Comparison of ENCODE assay signal across 28 mouse cellular contexts in genomic region chr4:32674025-32674424, GRCm38 (mm10).
"Had no signal": no experiment of that assay in that cellular context is flagged by ENCODE, and none has a peak within 500 bp of the region (broad histone marks: within the 10 kb centered on the region; RNA-seq: fewer than 3 reads in every experiment).

No protein-coding gene starts in this region.

- H3K4me3 ChIP-seq: embryonic facial prominence, embryonic 10.5 days; embryonic facial prominence, embryonic 12.5 days; embryonic facial prominence, embryonic 13.5 days; embryonic facial prominence, embryonic 15.5 days; erythroblast, embryonic 14.5 days; forebrain, embryonic 10.5 days; forebrain, embryonic 12.5 days; forebrain, embryonic 13.5 days; forebrain, embryonic 15.5 days; gastrocnemius, adult 2 months; heart, adult 2 months; heart, embryonic 10.5 days had no signal

- H3K9ac ChIP-seq: embryonic facial prominence, embryonic 12.5 days; embryonic facial prominence, embryonic 13.5 days; embryonic facial prominence, embryonic 15.5 days; forebrain, embryonic 12.5 days; forebrain, embryonic 13.5 days; forebrain, embryonic 15.5 days; forebrain, postnatal 0 days had no signal

- H3K4me1 ChIP-seq: embryonic facial prominence, embryonic 10.5 days; embryonic facial prominence, embryonic 12.5 days; embryonic facial prominence, embryonic 13.5 days; embryonic facial prominence, embryonic 15.5 days; forebrain, embryonic 10.5 days; forebrain, embryonic 12.5 days; forebrain, embryonic 13.5 days; forebrain, embryonic 15.5 days; heart, embryonic 10.5 days had no signal

- ATAC-seq: forebrain, embryonic 13.5 days; forebrain, embryonic 14.5 days; forebrain, embryonic 15.5 days; forebrain, embryonic 16.5 days; forebrain, postnatal 0 days had no signal

- H3K27me3 ChIP-seq: embryonic facial prominence, embryonic 12.5 days; embryonic facial prominence, embryonic 13.5 days; embryonic facial prominence, embryonic 15.5 days; forebrain, embryonic 12.5 days; forebrain, embryonic 13.5 days; forebrain, embryonic 15.5 days had no signal

- H3K27ac ChIP-seq: embryonic facial prominence, embryonic 10.5 days; embryonic facial prominence, embryonic 12.5 days; embryonic facial prominence, embryonic 13.5 days; embryonic facial prominence, embryonic 15.5 days; forebrain, embryonic 10.5 days; forebrain, embryonic 12.5 days; forebrain, embryonic 13.5 days; forebrain, embryonic 15.5 days; gastrocnemius, adult 2 months; heart, adult 2 months; heart, embryonic 10.5 days had no signal

- H3K4me2 ChIP-seq: embryonic facial prominence, embryonic 12.5 days; embryonic facial prominence, embryonic 13.5 days; embryonic facial prominence, embryonic 15.5 days; forebrain, embryonic 12.5 days; forebrain, embryonic 13.5 days; forebrain, embryonic 15.5 days had no signal

- DNase-seq: cerebellum, adult 9-10 months; cerebellum, adult 9-11 months; cerebellum, postnatal 10 days; cerebellum, postnatal 14 days; cerebellum, postnatal 25 days; cerebellum, postnatal 36 days; embryo, embryonic 11 days; forebrain, postnatal 0 days; gastrocnemius, adult 2 months; gastrocnemius, postnatal 10 days; gastrocnemius, postnatal 14 days; gastrocnemius, postnatal 25 days; gastrocnemius, postnatal 36 days; heart, adult 11 months; heart, adult 18-20 months; heart, adult 2 months had no signal

- H3K9me3 ChIP-seq: embryonic facial prominence, embryonic 10.5 days; embryonic facial prominence, embryonic 12.5 days; embryonic facial prominence, embryonic 13.5 days; embryonic facial prominence, embryonic 15.5 days; forebrain, embryonic 10.5 days; forebrain, embryonic 12.5 days; forebrain, embryonic 13.5 days; forebrain, embryonic 15.5 days; heart, embryonic 10.5 days had no signal
